Mouse (Mus musculus) midbrain, embryonic 14.5 days (tissue): Measurements from ENCODE around the gene Cit. TPM values are rescaled to one million over a fixed set of nuclear protein-coding genes. Genes with fewer than 3 reads are reported as not detected.
"Not testable (repeated sequence)": the region's sequence is repeated elsewhere in the genome, so short reads cannot be mapped to it uniquely, and the experiment has no call there.

Experiments used
- ATAC-seq: fragments of 200-750 bp; cut with Nextera tagmentation; 2 replicates; pipeline ENCODE4 v1.8.0; 2017; ENCODE audit warnings: moderate number of reproducible peaks, moderate library complexity; ENCODE audit not compliant: low FRiP score, low TSS enrichment
- DNase-seq: peaks from one replicate; pipeline ENCODE4 v3.0.0-alpha.2; 2015
- H3K27ac ChIP-seq: fragments of 300-500 bp; sonication (generic); replicated peaks from 2 replicates; pipeline ENCODE4 v1.5.1; 2014; ENCODE audit warnings: mild to moderate bottlenecking, low read depth, low read length, moderate library complexity
- H3K27me3 ChIP-seq: fragments of 300-500 bp; sonication (generic); 2 replicates; pipeline ENCODE4 v1.6.1; 2014; ENCODE audit warnings: low read length, control low read depth, mixed read lengths; ENCODE audit not compliant: control insufficient read depth, insufficient read depth
- H3K36me3 ChIP-seq: fragments of 300-500 bp; sonication (generic); 2 replicates; pipeline ENCODE4 v1.6.1; 2014; ENCODE audit warnings: low read length, control low read depth; ENCODE audit not compliant: control insufficient read depth, insufficient read depth
- H3K4me1 ChIP-seq: fragments of 300-500 bp; sonication (generic); 2 replicates; pipeline ENCODE4 v1.6.1; 2014; ENCODE audit warnings: mild to moderate bottlenecking, antibody characterized with exemption, low read length, control low read depth; ENCODE audit not compliant: control insufficient read depth, insufficient read depth
- H3K4me2 ChIP-seq: fragments of 300-500 bp; sonication (generic); 2 replicates; pipeline ENCODE4 v1.6.1; 2014; ENCODE audit warnings: mild to moderate bottlenecking, low read length, moderate library complexity
- H3K4me3 ChIP-seq: fragments of 300-500 bp; sonication (generic); replicated peaks from 2 replicates; pipeline ENCODE4 v1.5.1; 2014; ENCODE audit warnings: low read depth, low read length
- H3K9ac ChIP-seq: fragments of 300-500 bp; sonication (generic); replicated peaks from 2 replicates; pipeline ENCODE4 v1.6.1; 2014; ENCODE audit warnings: mild to moderate bottlenecking, low read length, moderate library complexity
- H3K9me3 ChIP-seq: fragments of 300-500 bp; sonication (generic); 2 replicates; pipeline ENCODE4 v1.6.1; 2016; ENCODE audit warnings: low read length, control low read depth, mixed read lengths; ENCODE audit not compliant: control insufficient read depth
- WGBS: fragments of 180-500 bp; shearing (Covaris S2); extraction: QIAGEN DNeasy Blood & Tissue Kit; methylation state at CpG from one replicate; pipeline ENCODE4 v1.1.7; 2014; 5-methylcytosine and 5-hydroxymethylcytosine counted together
- polyA plus RNA-seq: library from polyadenylated mRNA; unstranded; fragments of >200 nt; fragmentation: Nextera tagmentation; extraction: Ambion mirVana; gene quantifications from 2 replicates; pipeline ENCODE4 v1.2.1, GENCODE M21; 2014

Gene Cit
- 17.0 and 19.1 TPM in 2 replicates for polyA plus RNA-seq

- no peaks in the 10 kb centered on the region for H3K27me3 ChIP-seq
- no peaks in the 10 kb centered on the region for H3K36me3 ChIP-seq
- peak within 1 kb of the TSS; percentile 93 for H3K4me2 ChIP-seq
- DNase-seq: peak; percentile 98
- peak within 1 kb of the TSS; percentile 51 for H3K9ac ChIP-seq
- peak; percentile 98 for ATAC-seq
- peak within 1 kb of the TSS; percentile 52 for H3K4me3 ChIP-seq
- peaks cover 10% of the 10 kb centered on the region; the same call in 1 of the 2 replicates for H3K4me1 ChIP-seq
- H3K27ac ChIP-seq: no peak within 1 kb of the TSS
- under 1% methylated on average over 41 of the region's 42 CpGs for WGBS
- H3K9me3 ChIP-seq: no peaks in the 10 kb centered on the region
These were observed at the start of gene Cit for GRCm38 (mm10) chr5:115844766-115845634. TSS of gene Cit (plus strand) at chr5:115845278.

DNA sequence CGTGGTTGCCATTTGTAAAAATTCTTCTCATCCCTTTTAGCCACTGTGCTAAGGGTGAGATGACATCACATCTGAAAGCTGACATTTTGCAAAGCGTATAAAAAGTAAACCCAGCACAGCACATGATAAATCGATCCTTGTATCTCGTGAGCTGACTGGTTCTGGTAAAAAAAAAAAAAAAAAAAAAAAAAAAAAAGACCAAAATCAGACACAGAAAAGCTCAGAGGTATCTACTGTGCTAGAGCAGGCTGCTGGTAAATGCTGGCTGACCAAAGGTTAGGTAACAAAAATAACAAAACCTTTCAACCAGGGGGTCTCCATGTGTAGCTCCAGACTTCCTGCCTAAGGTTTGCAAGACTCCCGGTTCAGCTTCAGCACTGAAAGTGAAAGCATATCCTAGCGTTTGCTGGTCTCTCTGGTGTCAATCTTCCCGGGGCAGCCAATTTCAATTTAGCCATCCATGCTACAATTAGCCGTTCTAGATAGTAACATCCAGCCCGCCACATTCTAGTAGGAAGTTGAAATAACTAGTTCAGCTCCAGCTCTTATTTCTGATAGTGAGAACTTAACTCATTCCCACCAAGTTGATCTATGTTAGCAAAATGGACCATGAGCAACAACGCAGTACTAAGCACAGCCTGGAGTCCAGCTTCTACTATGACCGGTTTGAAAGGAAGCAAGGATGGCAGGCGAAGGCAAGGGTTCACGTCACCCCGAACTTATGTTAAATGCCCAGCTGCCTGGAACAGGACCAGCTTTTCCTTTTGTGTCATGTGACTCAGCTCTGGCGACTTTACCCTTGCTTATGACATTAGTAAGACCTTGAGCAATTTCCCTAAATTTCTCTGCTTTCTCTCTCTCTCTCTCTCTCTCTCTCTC, 45.8 kb upstream of the Cit start:
- Histone ChIP-seq H3K27ac (no peak overlapping the region), H3K9me3 (no peaks in the 10 kb centered on the region), H3K4me3 (no peak overlapping the region), H3K36me3 (no peaks in the 10 kb centered on the region), H3K4me1 (no peaks in the 10 kb centered on the region), H3K4me2 (no peak overlapping the region), H3K9ac (no peak overlapping the region), H3K27me3 (no peaks in the 10 kb centered on the region)
- 67% methylated on average over 15 of the region's 15 CpGs for WGBS
- ATAC-seq: no peak
- DNase-seq: peak; percentile 12

DNA sequence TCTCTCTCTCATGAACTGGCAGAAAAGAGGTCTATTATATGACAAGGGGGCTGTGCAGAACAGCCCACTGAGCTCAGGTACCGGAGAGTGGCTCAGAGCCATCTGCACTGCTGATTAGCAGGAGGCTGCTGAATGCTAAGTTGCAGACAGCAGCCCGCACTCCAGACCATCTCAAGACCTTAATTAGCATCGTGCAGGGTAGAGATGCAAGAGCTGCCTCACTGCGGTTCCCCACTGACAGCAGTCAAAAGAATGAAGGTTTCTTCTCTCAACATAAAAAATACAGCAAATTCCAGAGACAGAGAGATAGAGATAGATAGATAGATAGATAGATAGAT, 45.2 kb upstream of the Cit start:
- Histone ChIP-seq H3K27ac (no peak overlapping the region), H3K4me2 (no peak overlapping the region), H3K4me1 (no peaks in the 10 kb centered on the region), H3K4me3 (no peak overlapping the region), H3K36me3 (no peaks in the 10 kb centered on the region), H3K9ac (no peak overlapping the region), H3K9me3 (no peaks in the 10 kb centered on the region), H3K27me3 (no peaks in the 10 kb centered on the region)
- WGBS: 23% methylated on average over 4 of the region's 4 CpGs
- ATAC-seq: no peak
- DNase-seq: peak; percentile 52

GRCm38 (mm10) chr5:115812262-115812661, 32.8 kb upstream of the Cit start:
- no peak for ATAC-seq
- 88% methylated on average over 3 of the region's 3 CpGs for WGBS
- Histone ChIP-seq H3K9ac (no peak overlapping the region), H3K27me3 (no peaks in the 10 kb centered on the region), H3K36me3 (no peaks in the 10 kb centered on the region), H3K4me3 (no peak overlapping the region), H3K9me3 (no peaks in the 10 kb centered on the region), H3K4me2 (no peak overlapping the region), H3K4me1 (no peaks in the 10 kb centered on the region), H3K27ac (no peak overlapping the region)
- DNase-seq: no peak

DNA sequence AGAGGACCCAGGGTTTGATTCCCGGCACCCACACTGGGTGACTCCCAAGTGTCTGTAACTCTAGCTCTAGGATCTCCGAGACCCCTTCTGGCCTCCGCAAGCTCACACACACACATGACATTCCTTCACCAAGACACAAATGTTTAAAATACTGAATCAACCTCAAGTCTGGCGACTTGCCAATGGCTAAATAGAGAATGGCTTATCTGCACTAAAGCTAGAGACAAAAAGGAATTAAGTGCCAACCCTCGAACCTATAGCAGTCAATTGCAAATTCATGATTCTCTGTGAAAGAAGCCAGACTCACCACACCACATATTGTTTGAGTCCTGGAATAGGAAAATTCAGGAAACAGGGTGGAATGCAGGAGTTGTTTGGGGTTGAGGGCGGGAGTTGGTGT, 28.1 kb upstream of the Cit start:
- H3K4me3 ChIP-seq: no peak overlapping the region
- DNase-seq (peak; percentile 15), ATAC-seq (no peak)
- no peak overlapping the region for H3K4me2 ChIP-seq
- no peaks in the 10 kb centered on the region for H3K36me3 ChIP-seq
- WGBS: 69% methylated on average over 6 of the region's 6 CpGs
- H3K4me1 ChIP-seq: no peaks in the 10 kb centered on the region
- no peaks in the 10 kb centered on the region for H3K27me3 ChIP-seq
- H3K9ac ChIP-seq: no peak overlapping the region
- no peak overlapping the region for H3K27ac ChIP-seq
- H3K9me3 ChIP-seq: no peaks in the 10 kb centered on the region

DNA sequence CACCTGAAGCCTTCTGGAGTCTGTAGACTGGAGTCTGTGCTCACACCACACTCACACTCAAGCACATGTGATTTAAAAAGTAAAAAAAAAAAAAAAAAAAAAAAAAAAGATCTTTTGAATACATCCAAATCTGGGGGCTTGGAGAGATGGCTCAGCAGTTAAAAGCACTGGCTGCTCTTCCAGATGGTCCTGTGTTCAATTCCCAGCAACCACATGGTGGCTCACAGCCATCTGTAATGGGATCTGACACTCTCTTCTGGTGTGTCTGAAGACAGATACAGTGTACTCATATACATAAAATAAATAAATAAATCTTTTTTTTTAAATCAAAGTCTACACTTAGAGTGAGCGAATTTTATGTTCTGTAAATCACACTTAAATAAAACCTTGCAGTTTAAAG, 27.4 kb upstream of the Cit start:
- WGBS: 94% methylated on average over 1 of the region's 1 CpGs
- not testable (repeated sequence) for H3K27ac ChIP-seq, ATAC-seq, H3K9me3 ChIP-seq, H3K36me3 ChIP-seq, H3K27me3 ChIP-seq, H3K4me3 ChIP-seq, H3K4me1 ChIP-seq, H3K4me2 ChIP-seq, H3K9ac ChIP-seq, DNase-seq

DNA sequence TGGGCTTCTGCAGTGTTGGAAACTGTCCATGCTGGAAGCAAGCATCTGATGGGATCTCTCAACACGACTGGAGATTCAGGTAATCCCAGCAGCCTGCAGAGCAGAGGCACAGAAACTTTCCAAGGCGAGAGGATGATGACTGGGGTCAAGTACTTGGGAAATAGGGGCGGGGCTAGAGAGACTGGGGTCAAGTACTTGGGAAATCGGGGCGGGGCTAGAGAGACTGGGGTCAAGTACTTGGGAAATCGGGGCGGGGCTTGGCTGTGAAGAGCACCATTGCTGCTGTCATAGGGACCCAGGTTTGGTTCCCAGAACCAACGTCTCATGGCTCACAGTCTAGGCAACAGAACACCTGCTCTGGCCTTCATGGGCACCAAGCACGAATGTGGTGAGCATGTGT, 25.1 kb upstream of the Cit start:
- no peaks in the 10 kb centered on the region for H3K36me3 ChIP-seq
- no peaks in the 10 kb centered on the region for H3K27me3 ChIP-seq
- H3K9ac ChIP-seq: no peak overlapping the region
- no peak overlapping the region for H3K27ac ChIP-seq
- no peaks in the 10 kb centered on the region for H3K9me3 ChIP-seq
- H3K4me1 ChIP-seq: no peaks in the 10 kb centered on the region
- DNase-seq: no peak
- H3K4me2 ChIP-seq: no peak overlapping the region
- H3K4me3 ChIP-seq: no peak overlapping the region
- no peak for ATAC-seq
- WGBS: 86% methylated on average over 9 of the region's 9 CpGs

- Histone ChIP-seq H3K36me3 (no peaks in the 10 kb centered on the region), H3K4me3 (no peak overlapping the region), H3K4me2 (no peak overlapping the region), H3K27me3 (no peaks in the 10 kb centered on the region), H3K9ac (no peak overlapping the region), H3K4me1 (no peaks in the 10 kb centered on the region), H3K9me3 (no peaks in the 10 kb centered on the region), H3K27ac (no peak overlapping the region)
- ATAC-seq: no peak
- no peak for DNase-seq
- WGBS: 89% methylated on average over 12 of the region's 12 CpGs
These were observed 23.9 kb upstream of the Cit start for GRCm38 (mm10) chr5:115821200-115821599.
